Mouse (Mus musculus): ENCODE measurements around the gene Osbpl2.

Gene Osbpl2

DNA sequence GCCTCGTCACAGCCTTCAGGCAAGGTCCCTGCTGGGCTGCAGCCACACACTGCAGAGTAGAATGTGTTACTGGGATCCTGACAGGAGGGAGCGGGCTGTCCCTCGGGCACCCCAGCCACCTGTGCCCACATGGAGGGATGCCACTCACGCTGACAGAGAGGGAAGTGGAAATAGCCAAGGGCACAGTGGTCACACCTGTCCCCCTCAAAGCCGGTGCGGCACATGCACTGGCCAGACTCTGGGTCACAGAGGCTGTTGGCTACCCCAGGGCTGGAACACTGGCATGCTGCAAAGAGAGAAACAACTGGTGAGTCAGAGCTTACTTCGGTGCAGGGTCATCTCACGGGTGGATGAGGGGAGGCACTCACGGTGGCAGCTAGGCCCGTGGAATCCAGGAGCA lies 79.7 kb downstream of the Osbpl2 start:
- in situ Hi-C loops (cut with MboI, MseI), result no loop called here

GRCm38 (mm10) chr2:180200681-180201080 lies 81.6 kb downstream of the Osbpl2 start:
- in situ Hi-C loops (cut with MboI, MseI), result no loop called here

DNA sequence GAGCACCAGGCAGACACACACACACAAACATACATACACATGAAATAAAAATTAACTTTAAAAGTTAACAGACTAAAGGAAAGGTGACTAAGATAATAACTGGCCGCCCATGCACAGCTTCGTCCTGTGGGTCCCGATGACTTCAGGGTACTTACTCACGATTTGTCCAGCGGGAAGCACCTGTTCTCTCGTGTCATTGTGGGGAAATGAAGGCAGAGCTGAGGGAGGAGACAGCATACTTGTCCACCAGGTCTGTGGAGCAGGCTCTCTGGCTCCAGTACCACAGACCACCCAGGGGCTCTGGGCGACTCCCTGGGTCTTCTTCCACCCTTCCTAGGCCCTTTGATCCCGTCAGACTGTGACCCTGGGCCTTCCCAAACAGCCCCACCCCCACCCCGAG lies 82.2 kb downstream of the Osbpl2 start:
- in situ Hi-C loops (cut with MboI, MseI), result no loop called here

DNA sequence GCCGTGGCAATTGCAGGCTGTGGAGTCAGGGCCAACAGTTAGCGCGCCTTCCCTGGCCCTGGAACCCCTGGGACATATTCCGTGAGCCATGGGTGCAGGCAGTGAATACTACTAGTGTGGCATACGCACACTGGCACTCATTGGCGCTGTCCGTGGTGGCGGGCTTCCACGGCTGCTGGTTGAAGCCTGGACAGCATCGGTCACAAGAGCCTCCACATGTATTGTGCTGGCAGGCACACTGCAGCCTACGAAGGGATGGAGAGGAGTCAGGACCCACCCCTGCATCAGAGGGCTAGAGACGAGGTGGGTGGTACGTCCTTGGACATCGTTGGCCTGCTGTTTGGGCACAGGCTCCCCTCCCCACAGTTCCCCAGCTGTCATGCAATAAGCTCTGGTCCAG lies 83.2 kb downstream of the Osbpl2 start:
- in situ Hi-C loops (cut with MboI, MseI), result no loop called here

DNA sequence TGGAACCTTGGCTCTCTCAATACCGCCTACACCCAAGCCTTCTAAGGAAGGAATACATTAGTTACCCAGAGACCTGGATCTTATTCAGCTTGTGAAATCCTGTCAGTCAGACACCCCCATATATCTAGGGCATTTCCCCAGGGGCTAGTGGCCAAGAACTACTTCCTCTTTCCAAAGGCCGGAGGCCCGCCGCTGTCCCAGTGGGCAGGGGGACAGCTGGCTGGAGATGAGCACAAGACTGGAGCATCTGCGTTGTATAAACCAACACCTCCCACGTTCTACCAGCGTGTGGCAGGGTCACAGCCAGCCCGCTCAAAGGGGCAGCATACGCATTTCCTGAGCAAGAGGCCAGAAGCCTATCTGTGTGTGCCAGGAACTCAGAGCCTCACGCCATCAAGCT lies 83.7 kb downstream of the Osbpl2 start:
- in situ Hi-C loops (cut with MboI, MseI), result no loop called here

GRCm38 (mm10) chr2:180204501-180204900 lies 85.4 kb downstream of the Osbpl2 start:
- in situ Hi-C loops (cut with MboI, MseI), result no loop called here

- in situ Hi-C loops (cut with MboI, MseI), result no loop called here
Observed at GRCm38 (mm10) chr2:180205083-180205955, 86.2 kb downstream of the Osbpl2 start.

GRCm38 (mm10) chr2:180205956-180206280 lies 86.8 kb downstream of the Osbpl2 start:
- in situ Hi-C loops (cut with MboI, MseI), result no loop called here

DNA sequence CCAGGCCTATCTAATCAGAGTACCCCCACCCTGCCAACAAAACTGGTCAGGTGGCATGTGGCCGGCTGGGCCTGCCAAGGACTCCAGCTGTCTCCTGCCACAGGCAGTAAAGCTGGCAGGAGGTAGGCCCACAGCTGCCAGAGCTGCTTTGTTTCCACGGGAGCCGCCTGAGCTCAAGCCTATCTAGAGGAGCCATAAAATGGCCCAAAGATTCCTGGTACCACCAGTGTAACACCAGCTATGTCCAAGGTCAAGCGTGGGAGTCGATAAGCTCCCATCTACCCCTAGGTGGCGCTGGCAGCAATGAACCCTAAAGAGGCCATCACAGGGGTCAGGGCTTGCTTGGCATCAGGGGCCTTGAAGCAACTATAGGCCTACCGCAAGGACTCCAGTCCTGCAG lies 88.7 kb downstream of the Osbpl2 start:
- in situ Hi-C loops (cut with MboI, MseI), result no loop called here

DNA sequence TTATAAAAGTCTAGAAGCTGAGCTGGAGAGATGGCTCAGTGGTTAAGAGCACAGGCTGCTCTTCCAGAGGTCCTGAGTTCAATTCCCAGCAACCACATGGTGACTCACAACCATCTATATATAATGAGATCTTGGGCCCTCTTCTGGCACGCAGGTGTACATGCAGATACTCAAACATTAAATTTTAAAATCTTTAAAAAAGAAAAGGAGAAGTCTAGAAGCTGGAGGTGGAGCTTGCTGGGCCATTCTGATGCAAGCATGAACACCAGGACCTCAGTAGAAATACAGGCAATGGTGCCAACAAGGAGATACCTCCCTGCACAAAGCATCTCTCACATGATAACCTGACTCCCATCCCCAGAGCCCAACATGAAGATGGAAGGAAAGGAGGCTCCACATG lies 89.9 kb downstream of the Osbpl2 start:
- in situ Hi-C loops (cut with MboI, MseI), result no loop called here

DNA sequence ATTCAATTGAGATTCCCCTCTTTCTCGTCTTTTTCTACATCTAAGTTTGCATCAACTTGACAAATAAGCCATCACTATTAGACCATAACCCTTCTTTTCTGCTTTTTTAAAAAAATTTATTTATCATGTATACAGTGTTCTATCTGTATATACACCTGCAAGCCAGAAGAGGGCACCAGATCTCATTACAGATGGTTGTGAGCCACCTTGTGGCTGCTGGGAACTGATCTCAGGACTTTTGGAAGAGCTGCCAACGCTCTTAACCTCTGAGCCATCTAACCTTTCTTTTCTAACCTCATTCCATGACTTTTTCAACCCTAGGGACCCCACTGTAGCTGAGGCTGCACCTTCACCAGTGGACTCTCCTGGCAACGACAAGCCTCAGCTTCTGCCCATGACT lies 93.1 kb downstream of the Osbpl2 start:
- in situ Hi-C loops (cut with MboI, MseI), result no loop called here

Measured in T-helper 1 cell (primary cell).